Mouse (Mus musculus) testis, adult 2 months (tissue): ENCODE measurements around the gene Nipa2.

ENCODE experiments used
- CTCF ChIP-seq: fragments of 200-500 bp; IDR thresholded peaks from 2 replicates; pipeline ENCODE4 v1.5.1; 2012; ENCODE audit warnings: low read depth, mild to moderate bottlenecking, inconsistent platforms, low read length, moderate library complexity; ENCODE audit not compliant: control insufficient read depth, insufficient read depth, insufficient replicate concordance
- POLR2A ChIP-seq: fragments of 200-500 bp; IDR thresholded peaks from 2 replicates; pipeline ENCODE4 v1.6.1; 2012; ENCODE audit warnings: low read depth, mild to moderate bottlenecking, inconsistent platforms, low read length, moderate library complexity; ENCODE audit not compliant: control insufficient read depth

- TF ChIP-seq CTCF, result no peak
- TF ChIP-seq POLR2A, result no peak
Observed at GRCm38 (mm10) chr7:55983107-55983506, 20.8 kb upstream of the Nipa2 start.
